Mouse (Mus musculus) liver, embryonic 11.5 days (tissue): ENCODE measurements around the gene Fry. TPM values are rescaled to one million over a fixed set of nuclear protein-coding genes. Genes with fewer than 3 reads are reported as not detected.

ENCODE experiments used
- ATAC-seq: fragments of 200-750 bp; cut with Nextera tagmentation; replicated peaks from 2 replicates; pipeline ENCODE4 v1.8.0; 2017; ENCODE audit warnings: moderate number of reproducible peaks, mild to moderate bottlenecking, moderate TSS enrichment, moderate library complexity; ENCODE audit not compliant: low FRiP score
- DNase-seq: peaks from one replicate; pipeline ENCODE4 v3.0.0-alpha.2; 2017; ENCODE audit warnings: low spot score
- H3K27ac ChIP-seq: fragments of 300-500 bp; sonication (generic); 2 replicates; pipeline ENCODE4 v1.5.1; 2014; ENCODE audit warnings: mild to moderate bottlenecking, low read depth, low read length, control low read depth
- H3K27me3 ChIP-seq: fragments of 300-500 bp; sonication (generic); replicated peaks from 2 replicates; pipeline ENCODE4 v1.6.1; 2014; ENCODE audit warnings: low read length, mixed read lengths; ENCODE audit not compliant: control insufficient read depth, insufficient read depth
- H3K36me3 ChIP-seq: fragments of 300-500 bp; sonication (generic); 2 replicates; pipeline ENCODE4 v1.6.1; 2014; ENCODE audit warnings: mild to moderate bottlenecking, low read length, moderate library complexity, mixed read lengths; ENCODE audit not compliant: control insufficient read depth, insufficient read depth
- H3K4me1 ChIP-seq: fragments of 300-500 bp; sonication (generic); replicated peaks from 2 replicates; pipeline ENCODE4 v1.6.1; 2014; ENCODE audit warnings: low read length, mixed read lengths; ENCODE audit not compliant: control insufficient read depth, insufficient read depth
- H3K4me2 ChIP-seq: fragments of 300-500 bp; sonication (generic); 2 replicates; pipeline ENCODE4 v1.6.1; 2014; ENCODE audit warnings: mild to moderate bottlenecking, control low read depth, moderate library complexity
- H3K4me3 ChIP-seq: fragments of 300-500 bp; sonication (generic); 2 replicates; pipeline ENCODE4 v1.5.1; 2014; ENCODE audit warnings: low read depth, low read length, control low read depth
- H3K9ac ChIP-seq: fragments of 300-500 bp; sonication (generic); 2 replicates; pipeline ENCODE4 v1.6.1; 2014; ENCODE audit warnings: low read depth, low read length, control low read depth
- H3K9me3 ChIP-seq: fragments of 300-500 bp; sonication (generic); 2 replicates; pipeline ENCODE4 v1.6.1; 2016; ENCODE audit warnings: low read length, inconsistent platforms, mixed read lengths; ENCODE audit not compliant: control insufficient read depth
- WGBS: fragments of 180-500 bp; shearing (Covaris S2); extraction: QIAGEN DNeasy Blood & Tissue Kit; methylation state at CpG from one replicate; pipeline ENCODE4 v1.1.7; 2014; 5-methylcytosine and 5-hydroxymethylcytosine counted together
- polyA plus RNA-seq: library from polyadenylated mRNA; unstranded; fragments of >200 nt; fragmentation: Nextera tagmentation; extraction: Ambion mirVana; gene quantifications from 2 replicates; pipeline ENCODE4 v1.2.1, GENCODE M21; 2014

Fry gene
- polyA plus RNA-seq, 1 experiment from 2014 or later = 5.5 TPM

DNA sequence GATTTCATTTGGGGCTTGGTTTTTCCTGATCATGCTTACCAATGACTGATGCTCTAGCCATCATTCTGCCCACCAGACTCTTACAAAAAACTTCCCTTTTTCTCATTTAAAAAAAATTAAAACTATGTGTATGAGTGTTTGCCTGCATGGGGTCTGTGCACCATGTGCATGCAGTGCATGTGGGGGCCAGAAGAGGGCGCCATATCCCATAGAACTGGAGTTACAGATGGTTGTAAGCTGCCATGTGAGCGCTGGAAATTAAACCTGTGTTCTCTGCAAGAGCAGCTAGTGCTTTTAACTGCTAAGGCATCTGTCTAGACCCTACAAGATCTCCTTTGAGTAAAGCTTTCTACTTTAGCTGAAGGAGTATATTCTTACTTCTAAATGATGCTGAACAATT, 162.6 kb downstream of the Fry start:
- H3K36me3 ChIP-seq = no peaks in the 10 kb centered on the region
- H3K9ac ChIP-seq = no peak overlapping the region

GRCm38 (mm10) chr5:150282091-150282490, 163.6 kb downstream of the Fry start:
- Histone ChIP-seq H3K4me1 (no peaks in the 10 kb centered on the region), H3K36me3 (no peaks in the 10 kb centered on the region), H3K27ac (no peak overlapping the region), H3K4me2 (no peak overlapping the region), H3K4me3 (no peak overlapping the region), H3K27me3 (no peaks in the 10 kb centered on the region), H3K9ac (no peak overlapping the region), H3K9me3 (no peaks in the 10 kb centered on the region)
- 76% methylated on average over 7 of the region's 7 CpGs for WGBS
- ATAC-seq (no peak), DNase-seq (no peak)

More for the DNA sequence above, 162.6 kb downstream of the Fry start:
- H3K4me3 ChIP-seq = no peak overlapping the region
- DNase-seq = no peak
- no peaks in the 10 kb centered on the region for H3K4me1 ChIP-seq
- no peak overlapping the region for H3K4me2 ChIP-seq
- 73% methylated on average over 2 of the region's 2 CpGs for WGBS
- H3K27ac ChIP-seq = no peak overlapping the region
- no peaks in the 10 kb centered on the region for H3K27me3 ChIP-seq
- ATAC-seq = no peak
- H3K9me3 ChIP-seq = no peaks in the 10 kb centered on the region

DNA sequence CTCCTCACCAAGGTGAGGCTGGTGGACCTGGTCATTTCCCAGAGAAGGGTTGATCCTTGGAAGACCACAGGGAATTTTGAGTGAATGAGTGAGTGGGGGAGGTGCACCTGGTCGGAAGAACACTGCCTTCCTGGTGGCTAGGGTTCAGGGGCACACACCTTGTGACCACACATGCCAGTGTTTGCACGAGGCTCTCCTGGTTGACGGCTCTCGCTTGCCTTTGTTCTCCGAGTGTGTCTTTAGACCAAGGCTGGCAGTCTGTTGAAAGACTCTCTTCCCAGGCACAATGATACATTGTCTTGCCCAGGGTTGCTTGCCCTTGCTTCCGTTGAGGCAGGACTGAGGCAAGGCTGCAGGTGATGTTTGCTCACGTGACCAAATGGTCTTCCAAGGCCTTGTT, 169.5 kb downstream of the Fry start:
- H3K27me3 ChIP-seq = no peaks in the 10 kb centered on the region
- H3K4me1 ChIP-seq = no peaks in the 10 kb centered on the region
- H3K9ac ChIP-seq = no peak overlapping the region
- H3K27ac ChIP-seq = no peak overlapping the region
- no peak for DNase-seq
- H3K36me3 ChIP-seq = no peaks in the 10 kb centered on the region
- no peak for ATAC-seq
- WGBS = 80% methylated on average over 7 of the region's 7 CpGs
- no peak overlapping the region for H3K4me3 ChIP-seq
- H3K4me2 ChIP-seq = no peak overlapping the region
- H3K9me3 ChIP-seq = no peaks in the 10 kb centered on the region

GRCm38 (mm10) chr5:150289611-150290010, 171.2 kb downstream of the Fry start:
- no peaks in the 10 kb centered on the region for H3K36me3 ChIP-seq

GRCm38 (mm10) chr5:150290494-150291199, 172.2 kb downstream of the Fry start:
- Histone ChIP-seq H3K9me3 (no peaks in the 10 kb centered on the region), H3K4me3 (no peak overlapping the region), H3K27ac (no peak overlapping the region), H3K4me2 (no peak overlapping the region), H3K27me3 (no peaks in the 10 kb centered on the region), H3K36me3 (no peaks in the 10 kb centered on the region), H3K9ac (no peak overlapping the region), H3K4me1 (no peaks in the 10 kb centered on the region)
- no peak for ATAC-seq
- WGBS = 85% methylated on average over 4 of the region's 4 CpGs
- no peak for DNase-seq

More at GRCm38 (mm10) chr5:150289611-150290010, 171.2 kb downstream of the Fry start:
- no peaks in the 10 kb centered on the region for H3K9me3 ChIP-seq
- H3K27ac ChIP-seq = no peak overlapping the region
- no peak overlapping the region for H3K4me3 ChIP-seq
- DNase-seq (no peak), ATAC-seq (peak; percentile 21)
- no peak overlapping the region for H3K9ac ChIP-seq
- H3K4me2 ChIP-seq = no peak overlapping the region
- no peaks in the 10 kb centered on the region for H3K4me1 ChIP-seq
- 78% methylated on average over 8 of the region's 8 CpGs for WGBS
- H3K27me3 ChIP-seq = no peaks in the 10 kb centered on the region

DNA sequence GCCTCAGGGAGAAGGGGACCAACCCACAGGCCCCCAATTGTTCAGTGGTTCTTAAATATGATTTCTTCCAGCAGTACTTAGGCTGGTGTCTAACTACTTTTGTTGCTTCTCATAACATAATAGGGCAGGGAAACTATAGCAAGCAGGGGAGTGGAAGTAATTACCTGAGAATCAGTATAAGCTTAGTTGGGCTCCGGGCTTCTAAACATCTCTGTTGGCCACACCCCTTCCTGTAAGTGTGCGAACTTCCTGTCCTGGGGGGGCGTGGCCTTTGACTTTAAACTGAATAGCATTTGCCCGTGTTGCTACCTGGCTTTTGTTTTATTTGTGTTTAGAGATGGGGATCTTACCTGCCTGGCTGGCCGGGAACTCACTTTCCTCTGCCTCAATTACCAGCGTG, 172.8 kb downstream of the Fry start:
- Histone ChIP-seq H3K9ac (no peak overlapping the region), H3K27me3 (no peaks in the 10 kb centered on the region), H3K4me3 (no peak overlapping the region), H3K4me1 (no peaks in the 10 kb centered on the region), H3K36me3 (no peaks in the 10 kb centered on the region), H3K4me2 (no peak overlapping the region), H3K27ac (no peak overlapping the region), H3K9me3 (no peaks in the 10 kb centered on the region)
- DNase-seq = no peak
- ATAC-seq = no peak
- WGBS = 80% methylated on average over 6 of the region's 6 CpGs

DNA sequence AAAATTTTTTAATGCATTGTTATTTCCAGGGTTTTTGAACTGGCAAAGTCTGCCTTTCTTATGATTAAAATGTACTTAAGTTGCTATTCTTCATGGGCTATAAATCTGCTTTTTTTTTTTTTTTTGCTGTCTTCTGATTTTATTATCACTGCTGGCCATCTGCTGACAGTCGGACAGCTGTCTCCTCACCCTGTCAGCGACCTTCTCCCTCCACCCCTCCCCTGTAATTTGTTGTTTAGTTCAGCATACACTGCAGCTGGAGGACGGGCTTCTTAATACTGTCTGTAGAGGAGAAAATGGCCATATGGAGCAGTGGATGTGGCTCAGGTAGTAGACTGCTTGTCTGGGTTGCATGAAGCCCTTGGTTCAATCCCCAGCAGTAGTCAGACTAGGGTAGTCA, 173.7 kb downstream of the Fry start:
- WGBS = 38% methylated on average over 3 of the region's 3 CpGs
- H3K9ac ChIP-seq = no peak overlapping the region
- H3K27ac ChIP-seq = no peak overlapping the region
- no peak for ATAC-seq
- H3K27me3 ChIP-seq = no peaks in the 10 kb centered on the region
- H3K9me3 ChIP-seq = no peaks in the 10 kb centered on the region
- H3K4me2 ChIP-seq = no peak overlapping the region
- no peak overlapping the region for H3K4me3 ChIP-seq
- no peak for DNase-seq
- no peaks in the 10 kb centered on the region for H3K4me1 ChIP-seq
- H3K36me3 ChIP-seq = no peaks in the 10 kb centered on the region

- Histone ChIP-seq H3K36me3 (no peaks in the 10 kb centered on the region), H3K27me3 (no peaks in the 10 kb centered on the region), H3K4me1 (no peaks in the 10 kb centered on the region), H3K4me2 (no peak overlapping the region), H3K9ac (no peak overlapping the region), H3K4me3 (no peak overlapping the region), H3K27ac (no peak overlapping the region), H3K9me3 (no peaks in the 10 kb centered on the region)
- 81% methylated on average over 11 of the region's 11 CpGs for WGBS
- no peak for ATAC-seq
- DNase-seq = no peak
Observed at GRCm38 (mm10) chr5:150294306-150294705, 175.9 kb downstream of the Fry start.

- Histone ChIP-seq H3K36me3 (no peaks in the 10 kb centered on the region), H3K27me3 (no peaks in the 10 kb centered on the region), H3K9ac (no peak overlapping the region), H3K27ac (no peak overlapping the region), H3K4me3 (no peak overlapping the region), H3K9me3 (no peaks in the 10 kb centered on the region), H3K4me1 (no peaks in the 10 kb centered on the region), H3K4me2 (no peak overlapping the region)
- 68% methylated on average over 11 of the region's 11 CpGs for WGBS
- ATAC-seq = no peak
- no peak for DNase-seq
Observed at GRCm38 (mm10) chr5:150295096-150295495, 176.7 kb downstream of the Fry start.
